Mouse (Mus musculus) MEL (cell line): ENCODE results near the gene Pip5kl1. TPM values are rescaled to one million over a fixed set of nuclear protein-coding genes. Genes with fewer than 3 reads are reported as not detected.

Experiments
- DNase-seq: peaks from one replicate; pipeline ENCODE4 v3.0.0; 2011; ENCODE audit warnings: low read depth, low spot score
- H3K27ac ChIP-seq: 2 replicates; pipeline ENCODE4 v1.5.1; 2012; ENCODE audit warnings: low read depth, mild to moderate bottlenecking, control low read depth, low read length, moderate library complexity; ENCODE audit not compliant: control insufficient read depth
- H3K27me3 ChIP-seq, 2 experiments: fragments of 150-350 bp in 1 of 2; sonication (generic) in 1 of 2; 2 replicates each; pipeline ENCODE4 v1.6.1; 2012; ENCODE audit warnings: low read length in 2 of 2, mild to moderate bottlenecking in 2 of 2, improper control_type of control experiment in 1 of 2, moderate library complexity in 1 of 2; ENCODE audit not compliant: insufficient read depth in 2 of 2, control insufficient read depth in 1 of 2
- H3K36me3 ChIP-seq, 2 experiments: 2 replicates each; pipeline ENCODE4 v1.6.1; 2012 to 2014; ENCODE audit warnings: low read length in 2 of 2, improper control_type of control experiment in 1 of 2, inconsistent platforms in 1 of 2, mild to moderate bottlenecking in 1 of 2; ENCODE audit not compliant: insufficient read depth in 2 of 2, control insufficient read depth in 1 of 2
- H3K4me1 ChIP-seq, 2 experiments: fragments of 150-350 bp in 1 of 2; sonication (generic) in 1 of 2; 2 replicates each; pipeline ENCODE4 v1.6.1; 2012; ENCODE audit warnings: low read length in 2 of 2, improper control_type of control experiment in 1 of 2, mild to moderate bottlenecking in 1 of 2; ENCODE audit not compliant: insufficient read depth in 2 of 2, control insufficient read depth in 1 of 2
- H3K4me3 ChIP-seq, 2 experiments: fragments of 150-350 bp in 1 of 2; sonication (generic) in 1 of 2; 2 replicates each; pipeline ENCODE4 v1.5.1; 2012; ENCODE audit warnings: low read depth in 2 of 2, low read length in 2 of 2, mild to moderate bottlenecking in 2 of 2, moderate library complexity in 2 of 2, control low read depth in 1 of 2, improper control_type of control experiment in 1 of 2; ENCODE audit not compliant: control insufficient read depth in 1 of 2, insufficient read depth in 1 of 2
- H3K79me2 ChIP-seq: 2 replicates; pipeline ENCODE4 v1.6.1; 2012; ENCODE audit warnings: mild to moderate bottlenecking, low read length, moderate library complexity; ENCODE audit not compliant: control insufficient read depth, poor library complexity, insufficient read depth
- H3K9ac ChIP-seq: 2 replicates; pipeline ENCODE4 v1.6.1; 2012; ENCODE audit warnings: low read depth, mild to moderate bottlenecking, control low read depth, low read length, moderate library complexity; ENCODE audit not compliant: control insufficient read depth, poor library complexity, severe bottlenecking
- H3K9me3 ChIP-seq: fragments of 150-350 bp; sonication (generic); replicated peaks from 2 replicates; pipeline ENCODE4 v1.6.1; 2012; ENCODE audit warnings: mild to moderate bottlenecking, low read length, improper control_type of control experiment, moderate library complexity; ENCODE audit not compliant: insufficient read depth
- BHLHE40 ChIP-seq: IDR thresholded peaks from 2 replicates; pipeline ENCODE4 v1.6.1; 2012; ENCODE audit warnings: low read depth, mild to moderate bottlenecking, inconsistent platforms, low read length, improper control_type of control experiment, borderline replicate concordance
- CHD1 ChIP-seq: IDR thresholded peaks from 2 replicates; pipeline ENCODE4 v1.6.1; 2012; ENCODE audit warnings: low read depth, mild to moderate bottlenecking, inconsistent platforms, low read length, improper control_type of control experiment
- CTCF ChIP-seq, 3 experiments: IDR thresholded peaks in 2 of 3; conservative IDR thresholded peaks in 1 of 3; 2 replicates each; pipeline ENCODE4 v1.5.1; 2011 to 2012; ENCODE audit warnings: low read length in 3 of 3, low read depth in 2 of 3, mild to moderate bottlenecking in 2 of 3, improper control_type of control experiment in 1 of 3, inconsistent platforms in 1 of 3, mixed read lengths in 1 of 3, moderate library complexity in 1 of 3; ENCODE audit not compliant: control insufficient read depth in 1 of 3, insufficient read depth in 1 of 3, poor library complexity in 1 of 3, severe bottlenecking in 1 of 3
- E2F4 ChIP-seq: IDR thresholded peaks from 2 replicates; pipeline ENCODE4 v1.6.1; 2011; ENCODE audit warnings: low read depth, low read length, improper control_type of control experiment, borderline replicate concordance
- ELF1 ChIP-seq: IDR thresholded peaks from 2 replicates; pipeline ENCODE4 v1.6.1; 2014; ENCODE audit warnings: low read depth, mild to moderate bottlenecking, inconsistent platforms, low read length, improper control_type of control experiment, moderate library complexity
- EP300 ChIP-seq, 2 experiments: IDR thresholded peaks; 2 replicates each; pipeline ENCODE4 v1.6.1; 2011; ENCODE audit warnings: improper control_type of control experiment in 2 of 2, low read length in 2 of 2, low read depth in 1 of 2, mild to moderate bottlenecking in 1 of 2
- GABPA ChIP-seq: IDR thresholded peaks from 2 replicates; pipeline ENCODE4 v1.6.1; 2012; ENCODE audit warnings: low read depth, mild to moderate bottlenecking, inconsistent platforms, low read length, improper control_type of control experiment, moderate library complexity
- HCFC1 ChIP-seq: IDR thresholded peaks from 2 replicates; pipeline ENCODE4 v1.6.1; 2012; ENCODE audit warnings: low read depth, mild to moderate bottlenecking, inconsistent platforms, low read length, improper control_type of control experiment, moderate library complexity
- KAT2A ChIP-seq: conservative IDR thresholded peaks from 2 replicates; pipeline ENCODE4 v1.6.1; 2012; ENCODE audit warnings: low read depth, low read length, improper control_type of control experiment, inconsistent platforms
- MAZ ChIP-seq: IDR thresholded peaks from 2 replicates; pipeline ENCODE4 v1.6.1; 2012; ENCODE audit warnings: low read depth, mild to moderate bottlenecking, inconsistent platforms, low read length, improper control_type of control experiment
- MEF2A ChIP-seq: IDR thresholded peaks from 2 replicates; pipeline ENCODE4 v1.6.1; 2014; ENCODE audit warnings: low read depth, mild to moderate bottlenecking, inconsistent platforms, low read length, improper control_type of control experiment; ENCODE audit not compliant: poor library complexity, insufficient replicate concordance, severe bottlenecking; ENCODE audit errors: extremely low read depth
- MXI1 ChIP-seq: IDR thresholded peaks from 2 replicates; pipeline ENCODE4 v1.6.1; 2011; ENCODE audit warnings: mild to moderate bottlenecking, low read depth, low read length, improper control_type of control experiment
- NELFE ChIP-seq: IDR thresholded peaks from 2 replicates; pipeline ENCODE4 v1.6.1; 2011; ENCODE audit warnings: low read depth, low read length, improper control_type of control experiment
- NRF1 ChIP-seq: IDR thresholded peaks from 2 replicates; pipeline ENCODE4 v1.6.1; 2014; ENCODE audit warnings: low read depth, mild to moderate bottlenecking, inconsistent platforms, low read length, improper control_type of control experiment, moderate library complexity; ENCODE audit not compliant: poor library complexity, insufficient read depth, severe bottlenecking
- POLR2A ChIP-seq, 2 experiments: IDR thresholded peaks; 2 replicates each; pipeline ENCODE4 v1.6.1; 2011 to 2012; ENCODE audit warnings: low read length in 2 of 2, mild to moderate bottlenecking in 2 of 2, control low read depth in 1 of 2, improper control_type of control experiment in 1 of 2, low read depth in 1 of 2, moderate library complexity in 1 of 2; ENCODE audit not compliant: control insufficient read depth in 1 of 2, insufficient read depth in 1 of 2, poor library complexity in 1 of 2
- RAD21 ChIP-seq: IDR thresholded peaks from 2 replicates; pipeline ENCODE4 v1.6.1; 2011; ENCODE audit warnings: mild to moderate bottlenecking, low read depth, low read length, improper control_type of control experiment
- RCOR1 ChIP-seq: IDR thresholded peaks from 2 replicates; pipeline ENCODE4 v1.6.1; 2012; ENCODE audit warnings: low read depth, mild to moderate bottlenecking, inconsistent platforms, low read length, improper control_type of control experiment
- SMC3 ChIP-seq: IDR thresholded peaks from 2 replicates; pipeline ENCODE4 v1.6.1; 2011; ENCODE audit warnings: low read depth, low read length, improper control_type of control experiment
- TBP ChIP-seq: IDR thresholded peaks from 2 replicates; pipeline ENCODE4 v1.8.0; 2011; ENCODE audit warnings: low read depth, low read length, improper control_type of control experiment
- TCF12 ChIP-seq: IDR thresholded peaks from 2 replicates; pipeline ENCODE4 v1.6.1; 2014; ENCODE audit warnings: low read depth, mild to moderate bottlenecking, inconsistent platforms, low read length, improper control_type of control experiment, moderate library complexity
- ZC3H11A ChIP-seq: IDR thresholded peaks from 2 replicates; pipeline ENCODE4 v1.6.1; 2012; ENCODE audit warnings: low read depth, mild to moderate bottlenecking, inconsistent platforms, low read length, improper control_type of control experiment
- ZMIZ1 ChIP-seq: IDR thresholded peaks from 2 replicates; pipeline ENCODE4 v1.6.1; 2012; ENCODE audit warnings: low read depth, mild to moderate bottlenecking, inconsistent platforms, low read length, improper control_type of control experiment, moderate library complexity
- ZNF384 ChIP-seq: IDR thresholded peaks from 2 replicates; pipeline ENCODE4 v1.6.1; 2012; ENCODE audit warnings: low read depth, mild to moderate bottlenecking, inconsistent platforms, low read length, improper control_type of control experiment
- polyA plus RNA-seq, 2 experiments: library from polyadenylated mRNA; stranded (reverse) in 1 of 2; unstranded in 1 of 2; fragments of >175 nt in 1 of 2; fragments of >200 nt in 1 of 2; gene quantifications; 2 replicates each; pipeline versions ENCODE4 v1.2.1 to v1.2.4; 2012; ENCODE audit warnings: low replicate concordance in 2 of 2, low read depth in 1 of 2; ENCODE audit not compliant: insufficient read length in 2 of 2, insufficient read depth in 1 of 2, missing spikeins in 1 of 2
- total RNA-seq: library from RNA; depleted of rRNA; stranded (reverse); fragments of 300-350 nt; gene quantifications from 2 replicates; pipeline ENCODE4 v1.2.3, GENCODE M21; 2012

The Pip5kl1 gene
- total and polyA plus RNA-seq, 3 experiments: 0.22 to 0.58 TPM; not detected in 1

DNA sequence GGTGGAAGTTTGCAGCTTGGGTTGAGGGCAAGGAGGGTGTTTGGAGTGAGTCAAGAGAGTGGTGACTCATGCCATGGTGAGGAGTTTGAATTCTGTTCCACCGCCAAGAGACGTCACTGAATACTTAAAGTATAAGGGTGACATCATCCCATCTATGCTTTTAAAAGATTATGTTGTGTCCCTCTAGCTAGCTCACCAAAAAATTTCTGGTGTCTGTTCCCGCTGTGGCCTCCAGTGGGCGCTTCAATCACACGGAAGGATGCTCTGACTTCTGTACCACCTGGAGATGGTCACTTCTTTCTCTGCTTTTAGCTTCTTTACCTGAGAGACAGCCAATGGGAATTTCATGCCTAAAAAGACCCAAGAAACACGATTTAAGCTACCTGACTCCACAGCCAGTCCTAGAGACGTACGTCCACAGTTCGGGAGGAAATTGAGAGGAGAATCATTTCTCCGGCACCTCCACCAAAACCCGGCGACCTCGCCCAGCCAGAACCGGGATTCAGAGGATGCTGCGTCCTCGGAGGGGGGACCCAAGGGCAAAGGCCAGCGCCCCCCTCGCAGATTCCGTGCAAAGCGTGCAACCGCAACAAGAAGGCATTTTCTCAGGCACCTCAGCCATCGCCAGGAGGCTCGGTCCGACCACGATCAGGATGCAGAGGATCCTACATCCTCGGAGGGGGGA is 446 bp downstream of the Pip5kl1 start:
- H3K4me3 ChIP-seq: no peak overlapping the region

DNA sequence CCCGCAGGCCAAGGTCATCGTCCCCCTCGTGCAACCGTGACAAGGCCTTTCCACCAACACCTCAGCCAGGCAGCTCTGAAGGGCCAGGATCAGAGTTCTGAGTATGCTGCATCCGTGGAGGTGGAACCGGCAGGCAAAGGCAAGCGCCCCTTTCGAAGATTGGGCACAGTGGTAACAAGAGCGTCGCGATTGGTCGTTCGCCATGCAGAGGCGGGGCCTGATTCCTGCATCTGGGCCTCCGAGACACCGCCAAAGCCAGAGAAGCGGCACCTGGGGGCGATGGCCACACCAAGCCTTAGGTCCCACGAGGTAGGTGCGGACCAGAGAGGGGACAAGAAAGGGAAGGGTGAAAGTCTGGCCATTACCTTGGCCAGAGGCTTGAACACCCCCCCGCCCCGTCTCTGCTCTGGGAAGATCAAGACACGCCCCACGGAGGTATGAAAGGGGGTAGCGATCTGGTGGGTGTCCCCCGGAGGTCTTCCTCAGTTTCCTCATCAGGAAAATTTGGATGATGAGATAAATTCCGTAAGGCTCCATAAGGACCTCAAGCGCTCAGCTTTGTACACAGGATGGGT is 1.1 kb downstream of the Pip5kl1 start, which contains the start of gene 9430097D07Rik:
Gene 9430097D07Rik (minus strand): TSS at position 99 of the 575 bp plus-strand sequence.
- Histone ChIP-seq H3K9ac (no peak within 1 kb of the TSS), H3K27me3 (no peaks in the 10 kb centered on the region), H3K9me3 (no peaks in the 10 kb centered on the region), H3K79me2 (peaks cover 15% of the 10 kb centered on the region), H3K4me3 (no peak within 1 kb of the TSS), H3K36me3 (peaks cover 0 to 6% of the 10 kb centered on the region in 2 experiments; a peak in 1 of 4 replicates), H3K4me1 (peaks cover 3 to 7% of the 10 kb centered on the region in 2 experiments; a peak in 2 of 4 replicates), H3K27ac (no peak within 1 kb of the TSS)
- TF ChIP-seq ZNF384: no peak
- 0 out of 4 replicates have a peak, but pooled peaks of 1 of the 2 experiments have one; percentile 14 for TF ChIP-seq POLR2A (IDR thresholded peaks at IDR 0.05; ENCODE audit: control insufficient read depth in 1 of 2, insufficient read depth in 1 of 2, low read depth in 1 of 2, low read length in 2 of 2, poor library complexity in 1 of 2)
- TF ChIP-seq MEF2A: no peak
- no peak for TF ChIP-seq MXI1
- no peak for TF ChIP-seq BHLHE40
- no peak for DNase-seq

More for the DNA sequence above, 446 bp downstream of the Pip5kl1 start:
- Histone ChIP-seq H3K9ac (no peak overlapping the region), H3K9me3 (no peaks in the 10 kb centered on the region), H3K79me2 (peaks cover 15% of the 10 kb centered on the region), H3K27me3 (no peaks in the 10 kb centered on the region), H3K27ac (no peak overlapping the region), H3K4me1 (peaks cover 3 to 7% of the 10 kb centered on the region in 2 experiments; a peak in 2 of 4 replicates), H3K36me3 (peaks cover 0 to 6% of the 10 kb centered on the region in 2 experiments; a peak in 1 of 4 replicates)
- DNase-seq: peak; percentile 62
- TF ChIP-seq NELFE: no peak
- no peak for TF ChIP-seq TCF12
- TF ChIP-seq RAD21: peak; percentile 63
- peak; percentile 33; the same call in 1 of the 2 replicates for TF ChIP-seq RCOR1
- no peak for TF ChIP-seq E2F4
- TF ChIP-seq KAT2A: no peak
- no peak for TF ChIP-seq ELF1
- no peak for TF ChIP-seq GABPA
- TF ChIP-seq ZC3H11A: peak; percentile 48
- no peak for TF ChIP-seq MAZ
- 0 out of 2 replicates have a peak, but pooled peaks have one; percentile 27 for TF ChIP-seq ZMIZ1
- TF ChIP-seq TBP: no peak
- peak; percentile 80 to 90 (median 84) for TF ChIP-seq CTCF (IDR thresholded peaks at IDR 0.05 in 2 of 3, conservative IDR thresholded peaks at IDR 0.05 in 1 of 3; ENCODE audit: control insufficient read depth in 1 of 3, insufficient read depth in 1 of 3, low read depth in 2 of 3, low read length in 3 of 3, poor library complexity in 1 of 3, severe bottlenecking in 1 of 3)
- no peak for TF ChIP-seq HCFC1
- TF ChIP-seq SMC3: peak; percentile 56; the same call in 1 of the 2 replicates
- no peak for TF ChIP-seq EP300 (IDR thresholded peaks at IDR 0.05; ENCODE audit: low read depth in 1 of 2, low read length in 2 of 2)
- no peak for TF ChIP-seq CHD1
- no peak for TF ChIP-seq NRF1
